Mouse (Mus musculus): ENCODE measurements around the gene Stat5b.

DNA sequence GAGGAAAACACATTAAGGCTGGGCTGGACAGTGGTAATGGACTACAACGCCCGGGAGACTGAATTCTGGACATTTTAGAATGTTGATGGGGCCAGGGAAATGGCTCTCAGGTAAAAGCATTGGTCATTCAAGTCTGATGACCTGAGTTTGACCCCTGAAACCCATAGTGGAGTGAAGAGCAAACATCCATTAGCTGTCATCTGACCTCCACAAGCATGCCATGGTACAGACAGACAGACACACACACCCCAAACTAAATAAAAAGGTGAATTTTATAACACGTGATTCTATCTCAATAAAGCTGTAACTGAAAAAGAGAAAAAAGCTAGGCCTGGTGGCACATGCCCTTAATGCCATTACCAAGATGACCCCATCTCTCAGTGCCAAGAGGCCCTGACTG lies 34.2 kb downstream of the Stat5b start:
- TF ChIP-seq CTCF (IDR thresholded peaks at IDR 0.05; ENCODE audit: insufficient read depth, low read length): no peak
- no peak for TF ChIP-seq POLR2A (IDR thresholded peaks at IDR 0.05; ENCODE audit: borderline replicate concordance, extremely low read depth, low read depth, low read length)

Data from lung, adult 2 months (tissue).